Mouse (Mus musculus) cerebellum, adult 2 months (tissue): ENCODE data around the gene Cd300c. TPM values are rescaled to one million over a fixed set of nuclear protein-coding genes. Genes with fewer than 3 reads are reported as not detected.

Experiments
- DNase-seq, 2 experiments: peaks; one replicate each; pipeline ENCODE4 v3.0.0; 2021
- H3K27ac ChIP-seq: fragments of 200-500 bp; 2 replicates; pipeline ENCODE4 v1.5.1; 2012; ENCODE audit warnings: low read length, control low read depth, inconsistent platforms; ENCODE audit not compliant: insufficient read depth
- H3K27me3 ChIP-seq: fragments of 200-500 bp; 2 replicates; pipeline ENCODE4 v1.6.1; 2012; ENCODE audit warnings: inconsistent platforms, mild to moderate bottlenecking, low read length, moderate library complexity; ENCODE audit not compliant: control insufficient read depth, insufficient read depth
- H3K4me1 ChIP-seq: fragments of 200-500 bp; 2 replicates; pipeline ENCODE4 v1.6.1; 2011; ENCODE audit warnings: low read length; ENCODE audit not compliant: control insufficient read depth, insufficient read depth
- H3K4me3 ChIP-seq: fragments of 200-500 bp; replicated peaks from 2 replicates; pipeline ENCODE3; 2011; ENCODE audit warnings: mild to moderate bottlenecking, low read depth, low read length, control low read depth; ENCODE audit not compliant: insufficient read depth
- CTCF ChIP-seq: fragments of 200-500 bp; IDR thresholded peaks from 2 replicates; pipeline ENCODE4 v1.5.1; 2011; ENCODE audit warnings: low read depth, mild to moderate bottlenecking, control low read depth, low read length, moderate library complexity, borderline replicate concordance; ENCODE audit not compliant: insufficient read depth
- POLR2A ChIP-seq: fragments of 200-500 bp; IDR thresholded peaks from 2 replicates; pipeline ENCODE4 v1.6.1; 2011; ENCODE audit warnings: low read length, control low read depth, borderline replicate concordance; ENCODE audit not compliant: insufficient read depth
- WGBS: fragments of 180-500 bp; shearing (Covaris S2); methylation state at CpG from one replicate; pipeline ENCODE4 v1.1.7; 2018; 5-methylcytosine and 5-hydroxymethylcytosine counted together
- polyA plus RNA-seq: library from polyadenylated mRNA; depleted of rRNA; stranded (reverse); fragments of >200 nt; gene quantifications from 2 replicates; pipeline ENCODE4 v1.2.3, GENCODE M21; 2012

Gene Cd300c
- polyA plus RNA-seq, 1 experiment = 0.18 TPM

DNA sequence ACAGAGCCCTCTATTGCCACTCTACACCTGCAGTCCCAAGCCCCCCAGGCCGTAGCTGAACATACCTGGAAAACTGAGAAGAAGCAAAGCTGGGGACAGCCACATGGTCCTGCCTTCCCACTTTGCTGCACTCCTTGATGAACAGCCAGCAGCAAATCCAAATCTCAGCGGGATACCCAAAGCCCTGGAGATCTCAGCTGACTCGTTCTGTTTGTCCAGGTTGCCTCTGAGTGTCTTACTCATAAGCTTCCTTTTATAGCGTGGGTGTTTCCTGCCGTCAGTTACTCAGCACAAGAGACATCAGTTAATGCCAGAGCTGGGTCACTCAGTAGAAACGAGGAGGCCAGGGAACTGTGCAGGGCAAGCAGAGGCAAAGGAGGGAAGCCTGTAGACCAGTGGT, 34.8 kb downstream of the Cd300c start, which contains the start of gene Cd300lb:
TSS of gene Cd300lb (minus strand) at position 243 of the 400 bp plus-strand sequence.
- peak; percentile 54 to 70 for DNase-seq
- TF ChIP-seq POLR2A = no peak
- TF ChIP-seq CTCF = no peak
- no peaks in the 10 kb centered on the region for H3K27me3 ChIP-seq
- H3K4me3 ChIP-seq = no peak within 1 kb of the TSS
- WGBS = 20% methylated on average over 6 of the region's 6 CpGs
- H3K4me1 ChIP-seq = peaks cover 13% of the 10 kb centered on the region
- no peak within 1 kb of the TSS; the same call in 1 of the 2 replicates for H3K27ac ChIP-seq

DNA sequence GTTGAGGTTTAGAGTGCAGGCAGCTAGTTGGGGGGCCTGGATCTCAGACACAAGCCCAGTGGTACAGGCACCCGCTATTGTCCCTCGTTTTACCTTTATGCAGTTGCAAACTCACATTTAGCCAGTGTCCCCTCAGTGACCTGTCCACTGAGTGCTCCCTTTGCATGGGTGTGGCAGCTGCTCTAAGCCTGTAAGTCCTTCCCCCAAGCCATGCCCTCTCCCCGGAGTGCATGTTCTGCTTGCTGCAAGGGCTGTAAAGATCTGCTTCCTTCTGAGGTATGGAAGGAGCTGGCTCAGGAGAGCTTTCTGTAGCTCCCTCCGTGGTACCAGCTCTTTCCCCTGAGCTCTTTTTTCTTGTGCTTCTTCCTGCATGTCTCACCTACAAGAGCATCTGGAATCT, 35.4 kb downstream of the Cd300c start:
- DNase-seq = peak in 1 of 2 experiments; percentile 12
- Histone ChIP-seq H3K27me3 (no peaks in the 10 kb centered on the region), H3K4me1 (peaks cover 13% of the 10 kb centered on the region), H3K4me3 (no peak overlapping the region), H3K27ac (no peak overlapping the region)
- WGBS = 83% methylated on average over 4 of the region's 4 CpGs
- TF ChIP-seq CTCF (no peak), POLR2A (no peak)

- Histone ChIP-seq H3K4me1 (peaks cover 13% of the 10 kb centered on the region), H3K27me3 (no peaks in the 10 kb centered on the region), H3K27ac (no peak overlapping the region), H3K4me3 (no peak overlapping the region)
- TF ChIP-seq POLR2A = no peak
- no peak for TF ChIP-seq CTCF
- WGBS = 88% methylated on average over 5 of the region's 5 CpGs
- peak in 1 of 2 experiments; percentile 4 for DNase-seq
Measured at GRCm38 (mm10) chr11:114931041-114931440, 37.9 kb downstream of the Cd300c start.

DNA sequence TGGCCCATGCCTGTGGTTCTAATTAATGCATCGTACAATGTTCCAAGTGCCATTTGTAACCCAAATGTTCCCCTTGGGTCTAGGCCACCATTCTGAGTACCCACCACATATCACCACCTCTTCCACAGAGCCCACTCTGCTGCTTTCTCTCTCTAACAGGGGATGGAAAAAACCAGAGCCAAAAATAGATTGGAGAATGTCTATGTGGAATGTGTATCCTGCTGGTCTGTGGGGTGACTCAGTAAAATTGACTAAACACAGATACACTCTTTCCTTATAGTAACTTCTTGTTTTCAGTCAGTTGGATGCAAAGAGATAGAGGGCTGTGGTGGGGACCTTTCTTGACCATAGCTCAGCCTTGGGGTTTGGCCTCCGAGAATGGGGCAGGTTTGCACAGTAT, 39.4 kb downstream of the Cd300c start:
- DNase-seq = peak in 1 of 2 experiments; percentile 3
- WGBS = 80% methylated on average over 2 of the region's 2 CpGs

GRCm38 (mm10) chr11:114923961-114924360, 45.0 kb downstream of the Cd300c start:
- Histone ChIP-seq H3K4me3 (no peak overlapping the region), H3K4me1 (peaks cover 4% of the 10 kb centered on the region), H3K27me3 (no peaks in the 10 kb centered on the region), H3K27ac (no peak overlapping the region)
- WGBS = 87% methylated on average over 4 of the region's 4 CpGs
- peak; percentile 6; the same call in 1 of the 2 replicates for TF ChIP-seq CTCF
- TF ChIP-seq POLR2A = no peak
- peak in 1 of 2 experiments; percentile 35 for DNase-seq

More for the DNA sequence above, 39.4 kb downstream of the Cd300c start:
- no peak overlapping the region for H3K27ac ChIP-seq
- no peak for TF ChIP-seq CTCF
- TF ChIP-seq POLR2A = no peak
- H3K27me3 ChIP-seq = no peaks in the 10 kb centered on the region
- peaks cover 11% of the 10 kb centered on the region for H3K4me1 ChIP-seq
- no peak overlapping the region for H3K4me3 ChIP-seq

DNA sequence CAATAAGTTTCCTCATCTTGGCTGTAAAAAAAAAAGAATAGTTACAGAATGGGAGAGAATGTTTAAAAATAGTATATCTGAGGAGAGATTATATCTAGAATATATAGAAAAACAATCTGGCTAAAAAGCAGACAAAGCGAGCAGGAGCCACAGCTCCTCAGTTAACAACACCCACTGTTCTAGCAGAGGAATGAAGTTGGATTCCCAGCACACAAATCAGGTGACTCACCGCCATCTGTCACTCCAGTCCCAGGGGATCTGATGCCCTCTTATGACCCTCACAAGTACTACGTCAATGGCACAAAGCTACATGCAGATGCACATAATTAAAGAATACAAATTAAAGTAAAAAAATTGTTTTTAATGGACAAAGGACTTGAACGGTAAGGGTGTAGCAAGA, 46.5 kb downstream of the Cd300c start:
- Histone ChIP-seq H3K4me3 (no peak overlapping the region), H3K4me1 (peaks cover 4% of the 10 kb centered on the region), H3K27ac (no peak overlapping the region), H3K27me3 (no peaks in the 10 kb centered on the region)
- TF ChIP-seq POLR2A (peak; percentile 19; the same call in 1 of the 2 replicates), CTCF (no peak)
- DNase-seq = peak; percentile 87 to 91
- WGBS = 28% methylated on average over 4 of the region's 4 CpGs

DNA sequence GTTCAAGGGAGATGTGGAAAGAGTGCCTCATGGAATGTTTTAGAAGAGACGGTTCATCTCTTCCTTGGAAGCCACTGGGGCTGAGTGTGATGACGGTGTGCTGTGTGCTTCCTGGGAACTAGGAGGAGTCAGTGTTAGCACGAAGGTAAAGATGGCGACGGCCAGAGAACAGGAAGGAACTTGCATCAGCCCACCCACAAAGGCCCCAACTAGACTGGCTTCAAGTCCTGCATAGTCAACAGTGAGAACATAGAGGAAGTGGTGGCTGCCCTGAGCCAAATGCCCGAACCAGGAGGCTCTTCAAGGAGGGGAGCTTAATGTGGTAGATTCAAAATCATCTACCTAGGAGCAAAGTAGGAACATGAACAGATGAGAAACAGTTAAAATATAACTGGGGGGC, 51.8 kb downstream of the Cd300c start:
- no peak overlapping the region for H3K27ac ChIP-seq
- no peaks in the 10 kb centered on the region for H3K27me3 ChIP-seq
- DNase-seq = no peak
- WGBS = 90% methylated on average over 6 of the region's 6 CpGs
- H3K4me3 ChIP-seq = no peak overlapping the region
- H3K4me1 ChIP-seq = peaks cover 6% of the 10 kb centered on the region
- TF ChIP-seq CTCF (no peak), POLR2A (no peak)

DNA sequence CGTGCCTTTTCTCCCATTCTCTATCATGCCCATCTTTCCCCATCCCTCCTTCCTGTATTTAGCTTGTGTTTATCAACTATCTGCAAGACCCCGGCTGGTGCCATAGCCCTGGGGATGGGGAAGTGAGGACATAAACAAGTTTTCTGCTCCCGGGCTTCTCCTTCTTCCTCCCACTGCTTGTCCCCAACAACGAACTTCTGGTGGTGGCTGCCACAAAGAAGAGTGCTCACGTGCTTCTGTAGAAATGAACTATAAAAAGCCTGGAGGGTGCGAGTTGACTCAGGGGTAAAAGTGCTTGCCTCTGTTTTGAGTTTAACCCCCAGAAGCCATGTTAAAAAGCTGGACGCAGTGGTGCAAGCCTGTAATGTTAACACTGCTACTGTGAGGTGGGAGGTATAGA, 54.0 kb downstream of the Cd300c start:
- no peak for DNase-seq
- Histone ChIP-seq H3K27ac (no peak overlapping the region), H3K4me1 (peaks cover 2% of the 10 kb centered on the region; the same call in 1 of the 2 replicates), H3K27me3 (no peaks in the 10 kb centered on the region), H3K4me3 (no peak overlapping the region)
- no peak for TF ChIP-seq CTCF
- no peak for TF ChIP-seq POLR2A
- WGBS = 64% methylated on average over 7 of the region's 7 CpGs

GRCm38 (mm10) chr11:114912847-114913246, 56.1 kb downstream of the Cd300c start:
- WGBS = 24% methylated on average over 9 of the region's 9 CpGs
- TF ChIP-seq CTCF (peak; percentile 98), POLR2A (no peak)

More at GRCm38 (mm10) chr11:114912847-114913246, 56.1 kb downstream of the Cd300c start:
- peaks cover 2% of the 10 kb centered on the region; the same call in 1 of the 2 replicates for H3K4me1 ChIP-seq
- no peaks in the 10 kb centered on the region for H3K27me3 ChIP-seq
- H3K27ac ChIP-seq = no peak overlapping the region
- H3K4me3 ChIP-seq = no peak overlapping the region
- peak; percentile 81 to 91 for DNase-seq
